Mouse (Mus musculus) embryonic facial prominence, embryonic 11.5 days (tissue): ENCODE results near the gene Eipr1. TPM values are rescaled to one million over a fixed set of nuclear protein-coding genes. Genes with fewer than 3 reads are reported as not detected.
A peak's percentile ranks its signal among the peaks of the same experiment; 100 is the strongest.

Source experiments
- ATAC-seq: fragments of 200-750 bp; cut with Nextera tagmentation; replicated peaks from 2 replicates; pipeline ENCODE4 v1.8.0; 2017; ENCODE audit warnings: low read depth; ENCODE audit not compliant: insufficient number of reproducible peaks, low FRiP score, low TSS enrichment
- DNase-seq: peaks from one replicate; pipeline ENCODE4 v3.0.0-alpha.2; 2015; ENCODE audit warnings: low spot score
- H3K27ac ChIP-seq: fragments of 300-500 bp; sonication (generic); replicated peaks from 2 replicates; pipeline ENCODE4 v1.5.1; 2014; ENCODE audit warnings: mild to moderate bottlenecking, low read depth, low read length, control low read depth
- H3K27me3 ChIP-seq: fragments of 300-500 bp; sonication (generic); 2 replicates; pipeline ENCODE4 v1.6.1; 2014; ENCODE audit warnings: mild to moderate bottlenecking, low read length, moderate library complexity, mixed read lengths; ENCODE audit not compliant: control insufficient read depth, insufficient read depth
- H3K36me3 ChIP-seq: fragments of 300-500 bp; sonication (generic); replicated peaks from 2 replicates; pipeline ENCODE4 v1.6.1; 2014; ENCODE audit warnings: low read depth, mild to moderate bottlenecking, low read length, moderate library complexity, mixed read lengths; ENCODE audit not compliant: control insufficient read depth, insufficient read depth
- H3K4me1 ChIP-seq: fragments of 300-500 bp; sonication (generic); 2 replicates; pipeline ENCODE4 v1.6.1; 2014; ENCODE audit warnings: low read length, mixed read lengths; ENCODE audit not compliant: control insufficient read depth, insufficient read depth
- H3K4me2 ChIP-seq: fragments of 300-500 bp; sonication (generic); 2 replicates; pipeline ENCODE4 v1.6.1; 2014; ENCODE audit warnings: low read depth, mild to moderate bottlenecking, control low read depth, low read length, moderate library complexity
- H3K4me3 ChIP-seq: fragments of 300-500 bp; sonication (generic); 2 replicates; pipeline ENCODE4 v1.5.1; 2014; ENCODE audit warnings: low read depth, low read length, control low read depth
- H3K9ac ChIP-seq: fragments of 300-500 bp; sonication (generic); replicated peaks from 2 replicates; pipeline ENCODE4 v1.6.1; 2014; ENCODE audit warnings: mild to moderate bottlenecking, control low read depth, low read length
- H3K9me3 ChIP-seq: fragments of 300-500 bp; sonication (generic); replicated peaks from 2 replicates; pipeline ENCODE4 v1.6.1; 2016; ENCODE audit warnings: mild to moderate bottlenecking, low read length, inconsistent platforms, mixed read lengths; ENCODE audit not compliant: control insufficient read depth
- WGBS: fragments of 180-500 bp; shearing (Covaris S2); extraction: QIAGEN DNeasy Blood & Tissue Kit; methylation state at CpG from one replicate; pipeline ENCODE4 v1.1.7; 2014; 5-methylcytosine and 5-hydroxymethylcytosine counted together
- polyA plus RNA-seq: library from polyadenylated mRNA; unstranded; fragments of >200 nt; fragmentation: Nextera tagmentation; extraction: Ambion mirVana; gene quantifications from 2 replicates; pipeline ENCODE4 v1.2.1, GENCODE M21; 2014

The Eipr1 gene
- polyA plus RNA-seq, 1 experiment from 2014 or later, result 33.9 TPM

DNA sequence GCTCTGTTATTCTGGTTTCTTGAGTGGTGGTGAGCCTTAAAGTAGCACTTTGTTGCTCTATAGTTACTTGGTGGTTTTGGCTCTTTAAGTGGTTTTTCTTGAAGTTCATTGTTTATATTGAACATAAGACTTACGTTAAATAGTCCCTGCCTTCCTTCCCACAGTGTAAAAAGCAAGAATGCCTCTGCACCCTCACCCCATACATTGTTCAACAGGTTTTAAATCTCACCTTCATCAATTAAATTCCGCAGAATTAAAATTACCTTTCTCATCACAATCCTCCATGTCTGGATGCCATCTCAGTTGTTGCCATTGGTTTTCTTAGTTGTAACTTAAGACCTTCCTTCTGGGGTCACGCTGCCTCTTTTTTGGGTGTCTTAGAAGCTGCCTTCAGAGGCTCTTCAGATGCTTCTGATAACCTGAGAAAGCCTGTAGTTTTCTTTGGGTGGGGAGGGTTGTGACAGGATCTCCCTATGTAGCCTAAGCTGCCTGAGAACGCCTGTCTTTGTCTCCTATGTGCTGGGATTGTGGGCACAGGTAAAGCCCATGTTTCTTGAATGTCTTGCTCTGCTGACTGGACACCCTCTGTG is 57.3 kb downstream of the Eipr1 start:
- H3K4me3 ChIP-seq, result no peak overlapping the region
- H3K9me3 ChIP-seq, result no peaks in the 10 kb centered on the region
- no peaks in the 10 kb centered on the region for H3K4me1 ChIP-seq
- H3K4me2 ChIP-seq, result no peak overlapping the region
- ATAC-seq, result no peak
- H3K36me3 ChIP-seq, result no peaks in the 10 kb centered on the region
- H3K9ac ChIP-seq, result no peak overlapping the region
- 74% methylated on average over 4 of the region's 4 CpGs for WGBS
- no peaks in the 10 kb centered on the region for H3K27me3 ChIP-seq
- no peak for DNase-seq
- no peak overlapping the region for H3K27ac ChIP-seq

GRCm38 (mm10) chr12:28809756-28810337 is 58.2 kb downstream of the Eipr1 start:
- no peaks in the 10 kb centered on the region for H3K36me3 ChIP-seq
- 43% methylated on average over 4 of the region's 4 CpGs for WGBS
- no peaks in the 10 kb centered on the region for H3K9me3 ChIP-seq
- H3K4me1 ChIP-seq, result no peaks in the 10 kb centered on the region
- H3K4me3 ChIP-seq, result no peak overlapping the region
- no peak overlapping the region for H3K4me2 ChIP-seq
- DNase-seq (no peak), ATAC-seq (no peak)
- H3K9ac ChIP-seq, result no peak overlapping the region
- H3K27me3 ChIP-seq, result no peaks in the 10 kb centered on the region
- no peak overlapping the region for H3K27ac ChIP-seq

DNA sequence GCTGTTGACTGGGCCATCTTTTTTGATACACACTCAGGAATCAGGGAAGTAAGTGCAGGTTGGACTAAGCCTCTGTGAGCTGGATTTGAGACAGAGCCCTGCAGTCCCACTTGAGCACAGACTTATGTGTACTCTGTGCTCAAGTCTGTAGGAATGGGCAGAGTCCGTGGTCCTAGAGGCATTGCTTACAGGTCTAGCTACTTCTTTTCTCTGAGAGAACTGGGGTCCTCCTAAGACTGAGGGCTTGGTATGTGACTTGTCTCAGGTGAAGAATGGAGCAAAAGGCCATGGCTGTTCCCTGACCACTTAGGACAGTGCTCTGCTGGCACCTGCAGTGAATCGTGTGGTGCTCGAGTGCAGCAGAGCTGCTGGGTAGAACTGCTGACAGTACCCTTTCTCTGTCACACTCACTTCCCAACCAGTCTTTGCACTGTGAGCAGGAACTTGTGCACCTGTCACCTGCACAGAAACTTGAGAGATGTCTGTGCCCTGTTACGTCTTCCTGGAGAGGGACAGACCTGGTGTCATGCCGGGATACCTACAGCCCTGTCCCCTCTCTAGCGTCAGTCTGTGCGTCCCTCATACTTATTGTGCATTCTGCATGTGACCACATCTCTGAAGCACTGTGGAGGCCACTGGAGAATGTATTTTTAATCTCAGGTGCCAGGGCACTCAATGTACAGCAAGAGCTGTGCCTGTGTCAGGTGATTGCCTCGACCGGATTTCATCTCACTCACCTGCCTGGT is 65.3 kb downstream of the Eipr1 start:
- no peak for DNase-seq
- ATAC-seq, result peak; percentile 78
- H3K36me3 ChIP-seq, result no peaks in the 10 kb centered on the region
- H3K4me3 ChIP-seq, result no peak overlapping the region
- H3K27me3 ChIP-seq, result no peaks in the 10 kb centered on the region
- no peak overlapping the region; the same call in 1 of the 2 replicates for H3K9ac ChIP-seq
- H3K9me3 ChIP-seq, result no peaks in the 10 kb centered on the region
- no peaks in the 10 kb centered on the region for H3K4me1 ChIP-seq
- H3K4me2 ChIP-seq, result no peak overlapping the region
- 27% methylated on average over 9 of the region's 9 CpGs for WGBS
- peak overlapping the region; percentile 28; the same call in 1 of the 2 replicates for H3K27ac ChIP-seq

DNA sequence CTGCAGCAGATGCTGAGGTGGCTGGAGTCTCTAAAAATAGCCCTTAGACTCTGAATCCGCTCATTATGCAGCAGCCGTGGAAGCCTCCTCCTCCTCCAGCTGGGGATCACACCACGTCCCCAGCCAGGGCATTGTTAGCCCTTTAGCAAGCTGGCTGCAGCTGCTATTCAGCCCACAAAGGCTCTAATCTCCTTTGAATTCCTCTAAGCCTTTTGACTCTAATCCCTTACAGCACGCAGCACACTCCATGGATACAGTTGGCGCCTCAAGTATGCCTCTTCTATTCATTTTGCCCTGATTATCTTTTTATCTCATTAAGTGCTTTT is 65.8 kb downstream of the Eipr1 start:
- Histone ChIP-seq H3K27ac (no peak overlapping the region), H3K4me2 (no peak overlapping the region), H3K9ac (no peak overlapping the region), H3K9me3 (no peaks in the 10 kb centered on the region), H3K27me3 (no peaks in the 10 kb centered on the region), H3K4me3 (no peak overlapping the region), H3K4me1 (no peaks in the 10 kb centered on the region), H3K36me3 (no peaks in the 10 kb centered on the region)
- ATAC-seq (peak; percentile 88), DNase-seq (peak; percentile 74)
- 16% methylated on average over 5 of the region's 5 CpGs for WGBS

DNA sequence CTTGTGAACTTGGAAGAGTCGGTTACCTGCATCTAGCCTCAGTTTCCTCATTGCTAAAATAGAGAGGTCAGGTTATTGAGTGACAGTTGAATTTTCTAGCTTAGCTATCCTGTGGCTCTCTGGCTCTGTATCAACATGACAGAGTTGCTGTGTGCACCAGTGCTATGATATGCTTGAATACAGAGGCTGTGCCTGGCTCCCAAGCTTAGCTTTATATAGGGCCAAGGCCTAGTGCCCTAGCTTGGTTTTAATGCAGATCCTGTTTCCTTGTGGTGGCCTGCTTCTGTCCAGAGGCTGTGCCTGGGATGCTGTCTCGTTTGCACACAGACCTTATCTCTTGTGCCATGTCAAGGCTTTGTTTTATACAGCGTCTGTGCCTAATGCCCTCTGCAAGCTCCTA is 66.3 kb downstream of the Eipr1 start:
- H3K27ac ChIP-seq, result no peak overlapping the region
- H3K4me3 ChIP-seq, result no peak overlapping the region
- H3K9ac ChIP-seq, result no peak overlapping the region
- H3K27me3 ChIP-seq, result no peaks in the 10 kb centered on the region
- H3K36me3 ChIP-seq, result no peaks in the 10 kb centered on the region
- H3K4me1 ChIP-seq, result no peaks in the 10 kb centered on the region
- no peaks in the 10 kb centered on the region for H3K9me3 ChIP-seq
- H3K4me2 ChIP-seq, result no peak overlapping the region
- 30% methylated on average over 3 of the region's 3 CpGs for WGBS
- DNase-seq (no peak), ATAC-seq (peak; percentile 21; the same call in 1 of the 2 replicates)

- ATAC-seq (no peak), DNase-seq (no peak)
- Histone ChIP-seq H3K9ac (no peak overlapping the region), H3K9me3 (no peaks in the 10 kb centered on the region), H3K4me2 (no peak overlapping the region), H3K36me3 (no peaks in the 10 kb centered on the region), H3K27ac (no peak overlapping the region), H3K4me3 (no peak overlapping the region), H3K27me3 (no peaks in the 10 kb centered on the region), H3K4me1 (no peaks in the 10 kb centered on the region)
- 90% methylated on average over 7 of the region's 7 CpGs for WGBS
These were observed 71.9 kb downstream of the Eipr1 start for GRCm38 (mm10) chr12:28823518-28823917.

GRCm38 (mm10) chr12:28829502-28829901 is 77.9 kb downstream of the Eipr1 start:
- H3K27ac ChIP-seq, result no peak overlapping the region
- no peaks in the 10 kb centered on the region for H3K9me3 ChIP-seq
- no peak overlapping the region for H3K4me3 ChIP-seq
- no peaks in the 10 kb centered on the region for H3K36me3 ChIP-seq
- H3K9ac ChIP-seq, result no peak overlapping the region
- H3K4me2 ChIP-seq, result no peak overlapping the region
- WGBS, result 88% methylated on average over 3 of the region's 3 CpGs
- ATAC-seq (no peak), DNase-seq (no peak)
- no peaks in the 10 kb centered on the region for H3K27me3 ChIP-seq
- H3K4me1 ChIP-seq, result no peaks in the 10 kb centered on the region

DNA sequence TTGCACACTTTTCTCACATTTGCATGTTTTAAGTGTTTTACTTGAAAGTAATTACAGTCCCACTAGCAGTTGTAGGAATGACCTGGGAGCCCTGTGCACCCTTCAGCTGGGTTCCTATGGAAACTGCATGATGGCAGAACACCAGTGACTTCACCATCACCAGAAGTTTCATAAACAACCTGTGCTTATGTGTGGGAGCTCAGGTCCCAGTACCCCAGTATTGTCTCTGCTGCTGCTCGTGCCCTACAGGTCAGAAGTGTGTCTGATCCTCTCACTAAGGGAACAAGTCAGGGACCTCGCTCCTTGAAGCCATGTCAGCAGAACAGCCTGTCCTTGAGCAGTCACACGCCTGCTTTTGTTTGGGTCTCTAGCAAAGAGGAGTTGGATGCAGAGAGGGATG is 78.9 kb downstream of the Eipr1 start:
- H3K36me3 ChIP-seq, result no peaks in the 10 kb centered on the region
- 84% methylated on average over 3 of the region's 3 CpGs for WGBS
- no peak overlapping the region for H3K4me2 ChIP-seq
- H3K4me3 ChIP-seq, result no peak overlapping the region
- no peaks in the 10 kb centered on the region for H3K27me3 ChIP-seq
- H3K9me3 ChIP-seq, result no peaks in the 10 kb centered on the region
- ATAC-seq (no peak), DNase-seq (no peak)
- no peaks in the 10 kb centered on the region for H3K4me1 ChIP-seq
- H3K9ac ChIP-seq, result no peak overlapping the region
- no peak overlapping the region for H3K27ac ChIP-seq
